Mouse (Mus musculus): ENCODE data around the gene Txndc2. TPM values are rescaled to one million over a fixed set of nuclear protein-coding genes. Genes with fewer than 3 reads are reported as not detected.

Txndc2 gene
- total and polyA plus RNA-seq, 2 experiments, result not detected

DNA sequence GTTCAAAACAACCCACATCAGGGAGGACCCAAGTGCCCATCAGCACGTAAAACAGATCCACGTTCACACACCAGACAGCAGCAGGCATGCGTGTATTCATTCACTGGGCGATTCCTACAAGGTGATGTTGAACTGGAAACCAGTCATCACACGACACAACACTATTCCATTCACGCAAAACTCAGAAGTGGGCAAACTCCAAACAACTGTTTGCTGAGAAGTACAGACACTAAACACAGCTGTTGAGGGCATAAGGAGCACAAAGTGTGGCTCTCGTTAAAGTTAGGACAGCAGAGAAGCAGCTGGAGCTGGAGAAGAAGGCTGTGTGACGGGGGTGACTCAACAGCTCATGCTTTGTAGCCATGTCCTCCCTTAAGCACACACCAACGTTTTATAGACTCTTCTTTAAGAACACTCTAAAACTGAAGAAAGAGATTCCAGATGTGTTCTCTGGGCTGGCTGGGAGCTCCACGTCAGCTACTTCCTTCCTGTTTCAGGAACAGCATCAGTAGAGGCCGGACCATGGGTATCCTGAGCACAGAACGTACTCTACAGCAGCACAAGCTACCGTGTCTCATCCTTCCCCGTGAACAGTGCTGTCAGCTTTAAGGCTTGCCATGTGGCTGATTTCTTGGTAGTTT lies 38.0 kb upstream of the Txndc2 start:
- H3K27ac ChIP-seq (replicated peaks; ENCODE audit: insufficient read depth, low read depth, low read length), result no peak overlapping the region
- no peak overlapping the region for H3K4me3 ChIP-seq (ENCODE audit: insufficient read depth, low read depth, low read length)
- 78% methylated on average over 14 of the region's 14 CpGs for WGBS
- H3K9ac ChIP-seq (ENCODE audit: low read depth, low read length), result no peak overlapping the region
- TF ChIP-seq POLR2A (IDR thresholded peaks at IDR 0.05; ENCODE audit: extremely low read depth, insufficient read depth, low read length) (no peak), CTCF (IDR thresholded peaks at IDR 0.05; ENCODE audit: low read depth, low read length) (no peak)
- H3K4me1 ChIP-seq (ENCODE audit: control insufficient read depth, insufficient read depth, low read length), result no peaks in the 10 kb centered on the region
- no peaks in the 10 kb centered on the region for H3K27me3 ChIP-seq (ENCODE audit: control insufficient read depth, insufficient read depth, low read length)
- DNase-seq (ENCODE audit: extremely low read depth, low read depth, low spot score), result no peak
- H3K79me2 ChIP-seq (ENCODE audit: control insufficient read depth, insufficient read depth, low read length), result no peaks in the 10 kb centered on the region; the same call in 1 of the 2 replicates
- H3K36me3 ChIP-seq (ENCODE audit: control insufficient read depth, insufficient read depth, low read length), result no peaks in the 10 kb centered on the region

DNA sequence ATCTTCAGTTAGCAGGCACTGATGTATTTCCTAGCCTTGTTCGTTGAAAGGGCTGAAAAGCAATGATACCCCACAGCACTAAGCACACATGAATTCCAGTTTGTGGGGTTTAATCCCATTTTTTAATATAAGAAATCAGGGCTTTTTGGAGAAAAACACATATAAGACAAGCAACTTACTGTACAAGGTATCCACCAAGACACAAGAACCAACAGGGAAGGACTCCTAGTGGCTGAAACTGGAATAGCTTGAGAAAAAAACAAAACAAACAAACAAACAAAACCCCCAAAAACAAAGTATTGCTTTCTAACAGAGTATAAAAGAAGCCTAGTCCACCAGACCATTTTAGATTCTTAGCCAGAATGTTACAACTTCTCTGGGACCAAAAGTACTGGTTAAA lies 35.8 kb upstream of the Txndc2 start:
- DNase-seq (ENCODE audit: extremely low read depth, low read depth, low spot score), result peak; percentile 19
- 94% methylated on average over 1 of the region's 1 CpGs for WGBS
- Histone ChIP-seq H3K27me3 (ENCODE audit: control insufficient read depth, insufficient read depth, low read length) (no peaks in the 10 kb centered on the region), H3K36me3 (ENCODE audit: control insufficient read depth, insufficient read depth, low read length) (no peaks in the 10 kb centered on the region), H3K4me3 (ENCODE audit: insufficient read depth, low read depth, low read length) (no peak overlapping the region), H3K79me2 (ENCODE audit: control insufficient read depth, insufficient read depth, low read length) (no peaks in the 10 kb centered on the region), H3K9ac (ENCODE audit: low read depth, low read length) (no peak overlapping the region), H3K4me1 (ENCODE audit: control insufficient read depth, insufficient read depth, low read length) (no peaks in the 10 kb centered on the region; the same call in 1 of the 2 replicates), H3K27ac (replicated peaks; ENCODE audit: insufficient read depth, low read depth, low read length) (no peak overlapping the region)
- TF ChIP-seq CTCF (IDR thresholded peaks at IDR 0.05; ENCODE audit: low read depth, low read length) (no peak), POLR2A (IDR thresholded peaks at IDR 0.05; ENCODE audit: extremely low read depth, insufficient read depth, low read length) (no peak)

DNA sequence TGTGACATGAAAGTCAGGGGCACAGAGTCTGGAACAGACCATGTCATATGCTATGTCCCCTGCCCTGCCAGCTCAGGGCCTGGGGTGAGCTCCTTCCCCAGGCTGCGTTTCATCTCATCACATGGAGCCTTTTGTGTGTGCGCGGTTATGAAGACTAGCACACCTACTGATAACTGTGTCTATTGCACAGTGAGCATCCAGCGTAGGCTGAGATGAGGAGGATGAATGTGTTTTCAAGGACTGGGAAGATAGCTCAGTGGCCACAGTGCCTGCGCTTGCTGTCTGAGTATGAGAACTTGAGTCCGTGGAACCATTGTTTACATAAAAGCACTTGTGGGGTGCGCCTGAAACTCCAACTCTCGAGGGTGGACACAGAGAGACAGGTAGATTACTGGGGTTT lies 34.6 kb upstream of the Txndc2 start:
- H3K4me1 ChIP-seq (ENCODE audit: control insufficient read depth, insufficient read depth, low read length), result no peaks in the 10 kb centered on the region; the same call in 1 of the 2 replicates
- no peaks in the 10 kb centered on the region for H3K27me3 ChIP-seq (ENCODE audit: control insufficient read depth, insufficient read depth, low read length)
- no peaks in the 10 kb centered on the region for H3K36me3 ChIP-seq (ENCODE audit: control insufficient read depth, insufficient read depth, low read length)
- H3K27ac ChIP-seq (replicated peaks; ENCODE audit: insufficient read depth, low read depth, low read length), result no peak overlapping the region
- no peak for DNase-seq (ENCODE audit: extremely low read depth, low read depth, low spot score)
- no peak overlapping the region for H3K4me3 ChIP-seq (ENCODE audit: insufficient read depth, low read depth, low read length)
- WGBS, result 92% methylated on average over 8 of the region's 8 CpGs
- no peak for TF ChIP-seq CTCF (IDR thresholded peaks at IDR 0.05; ENCODE audit: low read depth, low read length)
- no peak for TF ChIP-seq POLR2A (IDR thresholded peaks at IDR 0.05; ENCODE audit: extremely low read depth, insufficient read depth, low read length)
- H3K9ac ChIP-seq (ENCODE audit: low read depth, low read length), result no peak overlapping the region
- H3K79me2 ChIP-seq (ENCODE audit: control insufficient read depth, insufficient read depth, low read length), result no peaks in the 10 kb centered on the region

DNA sequence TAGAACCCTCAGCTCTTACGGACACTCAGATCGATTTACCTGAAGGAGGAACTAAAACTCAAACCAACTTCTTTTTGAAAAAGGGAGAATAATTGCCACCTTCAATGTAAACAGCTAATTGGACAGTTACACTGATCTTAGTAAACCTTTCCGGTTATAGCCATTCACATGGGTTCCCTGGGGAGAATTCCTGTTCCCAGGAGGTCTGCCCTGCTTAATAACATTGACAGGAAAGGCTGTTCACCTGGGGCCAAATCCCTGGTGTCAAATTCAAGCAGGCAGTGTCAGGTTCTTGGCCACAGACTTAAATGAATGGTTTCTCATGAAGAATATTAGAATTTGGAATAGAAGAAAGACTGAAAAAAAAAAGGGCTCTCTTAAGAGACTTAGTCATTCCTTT lies 34.0 kb upstream of the Txndc2 start:
- Histone ChIP-seq H3K36me3 (ENCODE audit: control insufficient read depth, insufficient read depth, low read length) (no peaks in the 10 kb centered on the region), H3K79me2 (ENCODE audit: control insufficient read depth, insufficient read depth, low read length) (no peaks in the 10 kb centered on the region), H3K27me3 (ENCODE audit: control insufficient read depth, insufficient read depth, low read length) (no peaks in the 10 kb centered on the region), H3K9ac (ENCODE audit: low read depth, low read length) (no peak overlapping the region), H3K4me3 (ENCODE audit: insufficient read depth, low read depth, low read length) (no peak overlapping the region), H3K27ac (replicated peaks; ENCODE audit: insufficient read depth, low read depth, low read length) (no peak overlapping the region), H3K4me1 (ENCODE audit: control insufficient read depth, insufficient read depth, low read length) (no peaks in the 10 kb centered on the region; the same call in 1 of the 2 replicates)
- no peak for DNase-seq (ENCODE audit: extremely low read depth, low read depth, low spot score)
- TF ChIP-seq CTCF (IDR thresholded peaks at IDR 0.05; ENCODE audit: low read depth, low read length), result no peak
- TF ChIP-seq POLR2A (IDR thresholded peaks at IDR 0.05; ENCODE audit: extremely low read depth, insufficient read depth, low read length), result no peak
- 95% methylated on average over 3 of the region's 3 CpGs for WGBS

DNA sequence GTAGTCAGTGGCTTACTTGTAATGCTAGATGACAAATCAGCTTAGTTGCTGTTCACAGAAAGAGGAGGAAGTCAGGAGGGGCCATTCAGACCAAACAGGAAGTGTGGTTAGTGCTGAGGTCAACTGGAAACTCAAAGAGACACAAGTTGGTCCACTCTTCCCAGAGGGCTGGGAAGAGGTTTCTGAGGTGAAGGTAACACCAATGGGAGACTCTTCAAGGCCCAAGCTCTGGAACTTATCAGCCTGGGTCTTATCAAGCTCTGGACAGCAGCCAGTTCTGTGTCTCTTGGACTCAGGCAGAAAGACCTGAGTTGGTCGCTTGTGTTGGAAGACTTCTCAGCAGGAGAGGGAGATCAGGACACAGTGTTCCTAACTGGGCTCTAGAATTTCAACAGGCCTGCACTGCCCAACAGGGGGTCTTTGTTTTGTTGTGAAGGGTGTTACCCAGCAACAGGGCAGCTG lies 32.8 kb upstream of the Txndc2 start:
- no peaks in the 10 kb centered on the region for H3K36me3 ChIP-seq (ENCODE audit: control insufficient read depth, insufficient read depth, low read length)
- DNase-seq (ENCODE audit: extremely low read depth, low read depth, low spot score), result peak; percentile 33
- TF ChIP-seq POLR2A (IDR thresholded peaks at IDR 0.05; ENCODE audit: extremely low read depth, insufficient read depth, low read length), result no peak
- no peak for TF ChIP-seq CTCF (IDR thresholded peaks at IDR 0.05; ENCODE audit: low read depth, low read length)
- H3K9ac ChIP-seq (ENCODE audit: low read depth, low read length), result no peak overlapping the region
- H3K79me2 ChIP-seq (ENCODE audit: control insufficient read depth, insufficient read depth, low read length), result no peaks in the 10 kb centered on the region
- no peaks in the 10 kb centered on the region; the same call in 1 of the 2 replicates for H3K4me1 ChIP-seq (ENCODE audit: control insufficient read depth, insufficient read depth, low read length)
- H3K27me3 ChIP-seq (ENCODE audit: control insufficient read depth, insufficient read depth, low read length), result no peaks in the 10 kb centered on the region
- WGBS, result 44% methylated on average over 1 of the region's 1 CpGs
- peak overlapping the region; percentile 53 for H3K27ac ChIP-seq (replicated peaks; ENCODE audit: insufficient read depth, low read depth, low read length)
- no peak overlapping the region for H3K4me3 ChIP-seq (ENCODE audit: insufficient read depth, low read depth, low read length)

DNA sequence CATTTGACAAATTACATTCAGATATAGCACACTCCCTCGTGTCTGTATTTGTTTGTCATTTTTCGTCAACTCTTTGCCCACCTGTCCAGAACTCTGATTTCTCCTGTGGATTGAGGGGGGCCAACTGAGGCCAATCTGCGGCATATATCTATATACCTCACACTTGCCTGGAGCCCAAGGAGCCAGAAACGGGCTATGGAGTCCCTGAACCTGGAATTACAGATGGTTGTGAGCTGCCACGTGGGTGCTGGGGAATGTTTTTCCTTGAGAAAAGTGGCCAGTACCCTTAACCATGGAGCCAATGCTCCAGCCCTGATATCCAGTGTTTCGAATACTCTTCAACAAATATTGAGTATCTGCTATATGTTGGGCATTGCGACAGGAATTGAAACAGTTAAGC lies 31.0 kb upstream of the Txndc2 start:
- H3K9ac ChIP-seq (ENCODE audit: low read depth, low read length), result no peak overlapping the region
- TF ChIP-seq POLR2A (IDR thresholded peaks at IDR 0.05; ENCODE audit: extremely low read depth, insufficient read depth, low read length), result no peak
- TF ChIP-seq CTCF (IDR thresholded peaks at IDR 0.05; ENCODE audit: low read depth, low read length), result no peak
- WGBS, result 89% methylated on average over 7 of the region's 7 CpGs
- DNase-seq (ENCODE audit: extremely low read depth, low read depth, low spot score), result no peak
- H3K27ac ChIP-seq (replicated peaks; ENCODE audit: insufficient read depth, low read depth, low read length), result no peak overlapping the region
- no peaks in the 10 kb centered on the region for H3K36me3 ChIP-seq (ENCODE audit: control insufficient read depth, insufficient read depth, low read length)
- no peaks in the 10 kb centered on the region for H3K27me3 ChIP-seq (ENCODE audit: control insufficient read depth, insufficient read depth, low read length)
- no peaks in the 10 kb centered on the region for H3K79me2 ChIP-seq (ENCODE audit: control insufficient read depth, insufficient read depth, low read length)
- no peaks in the 10 kb centered on the region; the same call in 1 of the 2 replicates for H3K4me1 ChIP-seq (ENCODE audit: control insufficient read depth, insufficient read depth, low read length)
- no peak overlapping the region for H3K4me3 ChIP-seq (ENCODE audit: insufficient read depth, low read depth, low read length)
